Mouse (Mus musculus): ENCODE measurements around the gene Cntrl. TPM values are rescaled to one million over a fixed set of nuclear protein-coding genes. Genes with fewer than 3 reads are reported as not detected.

Gene Cntrl
- polyA plus RNA-seq, 1 experiment from 2014 or later = 8.0 TPM

DNA sequence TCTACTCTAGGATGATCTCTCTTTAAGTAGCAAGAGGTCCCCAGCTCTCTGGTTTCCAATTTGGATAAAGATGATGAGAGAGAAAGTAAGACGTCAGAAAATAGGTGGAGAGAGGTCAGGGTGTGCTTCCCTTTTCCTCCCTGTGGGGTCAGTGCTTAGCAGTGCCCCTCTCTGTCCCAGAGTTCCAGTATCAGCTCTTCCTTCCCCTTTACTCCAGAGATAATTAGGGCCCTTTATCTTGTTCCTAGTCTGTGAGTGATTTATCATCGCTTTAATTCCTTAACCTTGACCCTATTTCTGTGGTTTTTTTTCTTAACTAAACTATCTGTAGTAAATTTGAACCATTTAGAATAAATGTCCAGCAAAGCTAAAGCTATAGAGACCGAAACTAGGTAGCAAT is 4.4 kb upstream of the Cntrl start:
- ATAC-seq (ENCODE audit: low FRiP score, low TSS enrichment) = no peak

DNA sequence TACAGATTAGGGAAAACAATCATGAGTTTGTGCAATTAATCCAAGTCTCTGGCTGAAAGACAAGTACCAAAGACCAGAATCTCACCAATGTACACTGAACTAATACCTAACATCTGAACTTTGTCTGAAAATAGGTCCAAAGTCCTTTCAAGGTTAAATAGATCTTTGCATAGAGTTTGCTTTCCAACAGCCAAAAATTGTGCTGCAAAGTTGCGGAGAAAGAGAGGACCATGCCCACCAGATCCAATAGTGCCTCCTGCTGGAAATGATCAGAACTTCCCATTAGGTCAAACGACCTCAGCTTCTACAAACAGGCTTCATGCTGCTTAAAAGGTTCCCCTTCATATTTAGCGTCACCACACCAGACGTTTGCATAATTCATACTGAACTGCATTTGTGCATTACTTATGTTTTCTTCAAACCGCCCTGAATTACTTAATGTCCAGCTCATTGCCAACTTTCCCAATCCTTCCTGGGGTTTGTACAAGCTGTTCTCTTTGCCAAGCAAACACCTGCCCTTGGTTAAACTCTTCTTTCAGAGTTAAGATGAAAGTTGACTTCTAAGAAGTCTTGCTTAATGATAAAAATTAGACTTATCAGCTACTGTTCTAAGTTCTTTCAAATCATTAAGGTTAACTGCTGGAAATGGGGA is 1.2 kb upstream of the Cntrl start:
- no peaks in the 10 kb centered on the region for H3K4me1 ChIP-seq (replicated peaks; ENCODE audit: control insufficient read depth, insufficient read depth)
- peak; percentile 73 for TF ChIP-seq CTCF (IDR thresholded peaks at IDR 0.05; ENCODE audit: low read depth)
- TF ChIP-seq EP300 (optimal IDR thresholded peaks at IDR 0.05) = no peak
- ATAC-seq (ENCODE audit: low FRiP score, low TSS enrichment) = no peak
- no peak overlapping the region for H3K27ac ChIP-seq (replicated peaks)
- no peaks in the 10 kb centered on the region for H3K9me3 ChIP-seq (ENCODE audit: control insufficient read depth, low read length)
- no peak overlapping the region for H3K9ac ChIP-seq (ENCODE audit: low read length)
- DNase-seq (ENCODE audit: low spot score) = peak; percentile 27
- no peak overlapping the region for H3K4me2 ChIP-seq (replicated peaks; ENCODE audit: low read depth)
- no peaks in the 10 kb centered on the region for H3K36me3 ChIP-seq (ENCODE audit: control insufficient read depth, insufficient read depth, low read length)
- WGBS = 42% methylated on average over 5 of the region's 5 CpGs
- H3K27me3 ChIP-seq (ENCODE audit: control insufficient read depth, insufficient read depth, low read length) = no peaks in the 10 kb centered on the region
- no peak overlapping the region for H3K4me3 ChIP-seq (ENCODE audit: low read depth, low read length)

More for the DNA sequence above, 4.4 kb upstream of the Cntrl start:
- Histone ChIP-seq H3K9me3 (ENCODE audit: control insufficient read depth, low read length) (no peaks in the 10 kb centered on the region), H3K27me3 (ENCODE audit: control insufficient read depth, insufficient read depth, low read length) (no peaks in the 10 kb centered on the region), H3K4me1 (replicated peaks; ENCODE audit: control insufficient read depth, insufficient read depth) (no peaks in the 10 kb centered on the region), H3K27ac (replicated peaks) (no peak overlapping the region), H3K4me2 (replicated peaks; ENCODE audit: low read depth) (no peak overlapping the region), H3K9ac (ENCODE audit: low read length) (no peak overlapping the region), H3K36me3 (ENCODE audit: control insufficient read depth, insufficient read depth, low read length) (no peaks in the 10 kb centered on the region), H3K4me3 (ENCODE audit: low read depth, low read length) (no peak overlapping the region)
- WGBS = 53% methylated on average over 3 of the region's 3 CpGs
- TF ChIP-seq EP300 (optimal IDR thresholded peaks at IDR 0.05) (no peak), CTCF (IDR thresholded peaks at IDR 0.05; ENCODE audit: low read depth) (no peak)
- DNase-seq (ENCODE audit: low spot score) = no peak

DNA sequence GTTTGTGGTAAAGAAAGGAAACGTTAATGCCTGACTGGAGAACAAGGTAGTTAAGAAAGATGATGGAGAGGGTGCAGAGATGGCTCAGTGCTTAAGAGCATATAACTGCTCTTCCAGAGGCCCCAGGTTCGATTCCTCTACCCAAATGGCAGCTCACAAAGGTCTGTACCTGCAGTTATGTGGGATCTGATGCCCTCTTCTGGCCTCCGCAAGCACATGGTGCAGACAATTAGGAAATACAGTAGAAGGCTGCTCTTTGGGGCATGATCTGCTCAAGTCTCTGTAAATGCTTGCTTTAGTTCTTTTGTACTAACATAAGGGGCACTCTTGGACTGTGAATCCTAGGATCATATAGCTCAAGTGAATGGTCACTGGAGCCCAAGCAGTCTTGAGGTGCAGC is 580 bp upstream of the Cntrl start:
- H3K4me1 ChIP-seq (replicated peaks; ENCODE audit: control insufficient read depth, insufficient read depth) = no peaks in the 10 kb centered on the region
- H3K27me3 ChIP-seq (ENCODE audit: control insufficient read depth, insufficient read depth, low read length) = no peaks in the 10 kb centered on the region
- DNase-seq (ENCODE audit: low spot score) = peak; percentile 51
- TF ChIP-seq EP300 (optimal IDR thresholded peaks at IDR 0.05) (no peak), CTCF (IDR thresholded peaks at IDR 0.05; ENCODE audit: low read depth) (peak; percentile 78)
- peak overlapping the region; percentile 92 for H3K27ac ChIP-seq (replicated peaks)
- H3K9ac ChIP-seq (ENCODE audit: low read length) = peak overlapping the region; percentile 77
- H3K4me3 ChIP-seq (ENCODE audit: low read depth, low read length) = peak overlapping the region; percentile 83
- no peaks in the 10 kb centered on the region for H3K36me3 ChIP-seq (ENCODE audit: control insufficient read depth, insufficient read depth, low read length)
- 25% methylated on average over 3 of the region's 3 CpGs for WGBS
- H3K9me3 ChIP-seq (ENCODE audit: control insufficient read depth, low read length) = no peaks in the 10 kb centered on the region
- peak; percentile 22; the same call in 1 of the 2 replicates for ATAC-seq (ENCODE audit: low FRiP score, low TSS enrichment)
- peak overlapping the region; percentile 74 for H3K4me2 ChIP-seq (replicated peaks; ENCODE audit: low read depth)

DNA sequence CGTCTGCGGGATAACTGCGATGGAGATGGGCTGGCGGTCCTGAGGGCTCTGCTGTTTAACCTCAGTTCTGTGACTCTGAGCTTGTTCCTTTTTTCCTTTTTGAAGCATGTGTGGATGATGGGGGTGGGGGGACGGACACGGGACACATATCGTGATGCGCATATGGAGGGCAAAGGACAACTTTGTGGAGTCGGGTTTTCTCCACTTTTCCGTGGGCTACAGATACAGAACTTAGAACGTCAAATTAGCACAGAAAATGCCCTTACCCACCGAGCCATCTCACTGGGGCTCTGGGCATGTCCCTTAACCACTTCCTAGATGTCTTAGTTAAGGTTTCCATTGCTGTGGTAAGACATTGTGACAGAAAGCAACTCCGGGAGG is 622 bp downstream of the Cntrl start:
- no peak for ATAC-seq (ENCODE audit: low FRiP score, low TSS enrichment)
- Histone ChIP-seq H3K9me3 (ENCODE audit: control insufficient read depth, low read length) (no peaks in the 10 kb centered on the region), H3K36me3 (ENCODE audit: control insufficient read depth, insufficient read depth, low read length) (no peaks in the 10 kb centered on the region), H3K27me3 (ENCODE audit: control insufficient read depth, insufficient read depth, low read length) (no peaks in the 10 kb centered on the region), H3K4me1 (replicated peaks; ENCODE audit: control insufficient read depth, insufficient read depth) (no peaks in the 10 kb centered on the region), H3K4me3 (ENCODE audit: low read depth, low read length) (peak overlapping the region; percentile 83), H3K9ac (ENCODE audit: low read length) (peak overlapping the region; percentile 77), H3K4me2 (replicated peaks; ENCODE audit: low read depth) (peak overlapping the region; percentile 74), H3K27ac (replicated peaks) (peak overlapping the region; percentile 92)
- TF ChIP-seq CTCF (IDR thresholded peaks at IDR 0.05; ENCODE audit: low read depth) = no peak
- TF ChIP-seq EP300 (optimal IDR thresholded peaks at IDR 0.05) = no peak
- DNase-seq (ENCODE audit: low spot score) = no peak
- 2% methylated on average over 13 of the region's 13 CpGs for WGBS

DNA sequence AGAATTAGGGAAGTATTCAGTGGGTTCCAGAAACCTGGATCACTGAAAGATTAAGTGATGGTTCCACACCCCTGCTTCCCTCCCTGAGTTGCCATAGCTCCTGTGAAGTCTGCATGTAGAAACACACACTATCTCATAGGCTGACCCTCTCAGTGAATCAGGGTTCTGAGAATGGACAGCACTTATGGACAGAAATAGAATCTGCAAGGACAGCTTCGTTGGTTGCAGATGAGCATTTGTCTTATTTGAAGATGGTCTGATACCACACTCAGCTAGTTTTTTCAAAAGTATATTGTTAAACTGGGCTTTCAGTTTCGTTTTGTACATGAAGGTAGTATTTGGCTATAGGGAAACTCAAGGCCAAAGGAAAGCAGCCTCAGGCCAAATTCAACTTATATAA is 1.2 kb downstream of the Cntrl start:
- H3K27ac ChIP-seq (replicated peaks) = no peak overlapping the region
- H3K4me2 ChIP-seq (replicated peaks; ENCODE audit: low read depth) = no peak overlapping the region
- ATAC-seq (ENCODE audit: low FRiP score, low TSS enrichment) (no peak), DNase-seq (ENCODE audit: low spot score) (no peak)
- no peaks in the 10 kb centered on the region for H3K4me1 ChIP-seq (replicated peaks; ENCODE audit: control insufficient read depth, insufficient read depth)
- WGBS = 69% methylated on average over 2 of the region's 2 CpGs
- TF ChIP-seq CTCF (IDR thresholded peaks at IDR 0.05; ENCODE audit: low read depth) (no peak), EP300 (optimal IDR thresholded peaks at IDR 0.05) (no peak)
- H3K4me3 ChIP-seq (ENCODE audit: low read depth, low read length) = no peak overlapping the region
- H3K9ac ChIP-seq (ENCODE audit: low read length) = no peak overlapping the region
- H3K27me3 ChIP-seq (ENCODE audit: control insufficient read depth, insufficient read depth, low read length) = no peaks in the 10 kb centered on the region
- H3K9me3 ChIP-seq (ENCODE audit: control insufficient read depth, low read length) = no peaks in the 10 kb centered on the region
- H3K36me3 ChIP-seq (ENCODE audit: control insufficient read depth, insufficient read depth, low read length) = no peaks in the 10 kb centered on the region

DNA sequence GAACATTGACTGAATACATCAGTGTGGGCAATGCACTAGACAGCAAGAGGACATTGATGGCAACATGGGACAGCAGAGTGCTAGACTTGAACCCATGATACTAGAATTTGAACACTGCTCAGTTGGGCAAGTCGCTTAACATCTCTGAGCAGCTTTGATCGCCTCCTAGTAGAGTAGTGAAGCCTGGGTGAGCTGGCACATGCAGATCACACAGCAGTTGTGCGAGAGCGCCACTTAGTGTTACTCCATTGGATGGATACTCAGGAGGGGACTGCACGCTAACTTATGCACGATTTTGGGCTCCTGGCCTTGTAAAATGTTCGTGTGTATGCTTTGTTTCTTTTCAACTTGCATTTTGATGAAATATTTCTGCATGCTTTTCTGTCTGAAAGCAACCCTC is 15.4 kb downstream of the Cntrl start:
- WGBS = 71% methylated on average over 7 of the region's 7 CpGs
- Histone ChIP-seq H3K36me3 (ENCODE audit: control insufficient read depth, insufficient read depth, low read length) (peaks cover 3% of the 10 kb centered on the region; the same call in 1 of the 2 replicates), H3K27ac (replicated peaks) (no peak overlapping the region), H3K27me3 (ENCODE audit: control insufficient read depth, insufficient read depth, low read length) (no peaks in the 10 kb centered on the region), H3K9ac (ENCODE audit: low read length) (no peak overlapping the region), H3K9me3 (ENCODE audit: control insufficient read depth, low read length) (no peaks in the 10 kb centered on the region), H3K4me3 (ENCODE audit: low read depth, low read length) (no peak overlapping the region), H3K4me1 (replicated peaks; ENCODE audit: control insufficient read depth, insufficient read depth) (no peaks in the 10 kb centered on the region), H3K4me2 (replicated peaks; ENCODE audit: low read depth) (no peak overlapping the region)
- TF ChIP-seq EP300 (optimal IDR thresholded peaks at IDR 0.05) = no peak
- TF ChIP-seq CTCF (IDR thresholded peaks at IDR 0.05; ENCODE audit: low read depth) = peak; percentile 54
- ATAC-seq (ENCODE audit: low FRiP score, low TSS enrichment) (no peak), DNase-seq (ENCODE audit: low spot score) (no peak)

All from stomach, postnatal 0 days (tissue).